Mouse (Mus musculus) Patski (cell line): Measurements from ENCODE around the gene Zfp341. TPM values are rescaled to one million over a fixed set of nuclear protein-coding genes. Genes with fewer than 3 reads are reported as not detected.

Experiments used
- ATAC-seq: fragments of 100-300 bp; one replicate; pipeline ENCODE4 v1.8.0; 2021
- CTCF ChIA-PET: fragments of 350-600 bp; sonication (Branson Sonifier 250); formaldehyde crosslinking; loops from one replicate; lab custom pipeline; 2022; ENCODE audit warnings: inconsistent platforms; lab: Charles Lee
- POLR2A ChIA-PET: fragments of 350-600 bp; sonication (Branson Sonifier 250); formaldehyde crosslinking; loops from one replicate; lab custom pipeline; 2022; ENCODE audit warnings: antibody characterized with exemption, inconsistent platforms; lab: Charles Lee
- DNase-seq: peaks from one replicate; pipeline ENCODE4 v3.0.0-alpha.2; 2011; ENCODE audit warnings: low read depth, low spot score
- H3K27me3 ChIP-seq: fragments of 371-371 bp; one replicate; pipeline ENCODE4 v1.5.1; 2021
- CTCF ChIP-seq: fragments of 100-300 bp; IDR thresholded peaks from one replicate; pipeline ENCODE4 v1.5.1; 2021
- in situ Hi-C: fragments of 300-500 bp; cut with MboI; formaldehyde crosslinking; loops from 3 replicates; pipeline ENCODE4 v1.11.1; 2018; ENCODE audit warnings: low pct_unique_long_range_greater_than_20kb, mixed read lengths
- polyA plus RNA-seq: library from polyadenylated mRNA; unstranded; gene quantifications from one replicate; pipeline ENCODE4 v1.2.3, GENCODE M21; 2021

The Zfp341 gene
- polyA plus RNA-seq, 1 experiment from 2014 or later, result 3.1 TPM

DNA sequence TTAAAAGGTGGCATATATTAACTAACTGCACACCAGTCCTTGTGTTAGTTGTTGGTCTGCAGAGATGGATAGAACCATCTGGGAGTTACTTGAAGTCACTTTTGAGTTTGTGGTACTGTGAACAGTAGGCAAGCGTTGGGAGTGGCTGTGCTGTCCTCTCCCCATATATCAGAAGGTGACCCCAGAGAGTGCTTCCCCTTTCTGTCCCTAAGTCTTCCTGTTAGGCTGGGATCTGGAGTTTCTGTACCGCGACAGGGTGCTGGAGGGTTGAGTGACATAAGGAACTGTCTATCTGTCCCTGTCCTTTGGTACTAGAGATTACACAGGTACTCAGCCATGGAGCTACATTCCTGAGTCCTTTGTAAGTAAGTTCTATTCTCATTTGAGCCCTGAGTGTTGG is 73.7 kb downstream of the Zfp341 start:
- in situ Hi-C loops, result no loop called here
- POLR2A ChIA-PET, result no interaction called here

DNA sequence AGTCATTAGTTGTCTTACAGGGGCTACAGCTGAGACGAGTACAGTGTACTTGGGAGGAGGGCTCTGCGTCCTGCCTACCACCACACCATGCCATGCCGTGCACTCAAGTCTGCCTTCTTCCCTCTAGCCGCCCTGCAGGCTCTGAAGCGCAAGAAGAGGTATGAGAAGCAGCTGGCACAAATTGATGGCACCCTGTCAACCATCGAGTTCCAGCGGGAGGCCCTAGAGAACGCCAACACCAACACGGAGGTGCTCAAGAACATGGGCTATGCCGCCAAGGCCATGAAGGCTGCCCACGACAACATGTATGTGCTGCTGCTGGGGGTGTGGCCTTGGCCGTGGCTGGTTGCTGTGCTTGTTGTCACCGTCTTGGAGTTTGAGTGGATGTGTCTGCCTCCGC is 76.3 kb downstream of the Zfp341 start:
- CTCF ChIA-PET, result interaction anchor here (2.0 kb wide), 1 partner anchor 13 kb away, joined by 5 read pairs; no protein-coding TSS in a partner anchor
- ATAC-seq (no peak), DNase-seq (no peak)

More for the DNA sequence above, 73.7 kb downstream of the Zfp341 start:
- no peak for TF ChIP-seq CTCF
- DNase-seq, result no peak
- H3K27me3 ChIP-seq, result no peaks in the 10 kb centered on the region
- no peak for ATAC-seq
- CTCF ChIA-PET, result no interaction called here

GRCm38 (mm10) chr2:154690959-154691358 is 77.9 kb downstream of the Zfp341 start:
- CTCF ChIA-PET, result no interaction called here
- no peak for ATAC-seq

More for the DNA sequence above, 76.3 kb downstream of the Zfp341 start:
- in situ Hi-C loops, result no loop called here
- no peaks in the 10 kb centered on the region for H3K27me3 ChIP-seq
- TF ChIP-seq CTCF, result no peak
- POLR2A ChIA-PET, result no interaction called here

DNA sequence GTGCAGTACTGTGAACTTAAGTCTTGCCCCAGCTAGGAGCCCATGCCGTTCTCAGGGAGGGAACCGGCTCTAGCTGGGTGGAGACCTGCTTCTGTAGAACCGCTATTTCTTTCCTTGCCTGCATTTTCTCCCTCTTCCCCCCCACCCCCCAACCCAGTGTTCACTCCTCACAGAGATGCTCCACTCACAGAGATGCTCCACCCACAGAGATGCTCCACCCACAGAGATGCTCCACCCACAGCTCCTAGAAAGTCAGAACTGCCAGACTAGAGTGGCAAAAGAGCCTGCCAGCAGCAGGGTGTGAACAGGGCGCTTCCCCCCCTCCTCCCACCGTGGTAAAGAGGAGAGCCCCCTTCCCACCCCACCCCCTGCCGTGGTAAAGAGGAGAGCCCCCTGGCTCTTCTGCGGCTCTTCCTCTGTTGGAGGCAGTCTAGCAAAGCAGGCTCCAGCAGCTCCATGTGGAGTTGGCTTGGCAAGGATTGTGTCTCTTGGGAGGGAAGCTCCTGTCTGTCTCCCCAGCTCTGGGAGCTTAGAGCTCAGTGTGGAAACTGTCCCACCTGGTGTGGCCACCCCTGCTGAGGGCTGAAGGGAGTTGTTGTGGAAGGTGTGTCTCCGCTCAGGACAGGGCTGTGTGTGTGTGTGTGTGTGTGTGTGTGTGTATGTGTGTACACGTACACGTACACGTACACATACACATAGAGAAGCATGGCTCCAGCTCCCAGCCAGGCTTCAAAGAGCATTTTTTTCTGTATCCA is 80.3 kb downstream of the Zfp341 start:
- H3K27me3 ChIP-seq, result no peaks in the 10 kb centered on the region
- no peak for ATAC-seq
- no peak for TF ChIP-seq CTCF
- in situ Hi-C loops, result no loop called here
- POLR2A ChIA-PET, result no interaction called here
- CTCF ChIA-PET, result interaction anchor here (3.1 kb wide), 1 partner anchor 10 kb away, joined by 13 read pairs; no protein-coding TSS in a partner anchor
- DNase-seq, result no peak

More at GRCm38 (mm10) chr2:154690959-154691358, 77.9 kb downstream of the Zfp341 start:
- no peaks in the 10 kb centered on the region for H3K27me3 ChIP-seq
- no peak for TF ChIP-seq CTCF
- in situ Hi-C loops, result no loop called here
- POLR2A ChIA-PET, result no interaction called here
- no peak for DNase-seq

DNA sequence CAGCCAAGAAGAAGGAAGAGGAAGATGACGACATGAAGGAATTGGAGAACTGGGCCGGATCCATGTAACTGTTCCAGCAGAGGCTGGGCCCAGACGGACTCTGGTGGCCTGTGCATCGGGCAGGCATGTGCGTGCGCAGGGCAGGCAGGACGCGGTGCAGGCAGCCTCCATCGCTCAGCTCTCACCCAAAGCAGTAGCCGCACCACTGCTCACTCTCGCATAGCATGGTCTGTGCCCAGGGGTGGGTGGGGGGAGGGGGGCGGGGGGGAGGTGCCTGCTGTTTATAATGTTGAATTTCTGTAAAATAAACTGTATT is 80.8 kb downstream of the Zfp341 start:
- ChIA-PET CTCF (interaction anchor here (0.8 to 3.1 kb wide), 2 partner anchors 9 to 80 kb away, joined by 3 to 13 read pairs; no protein-coding TSS in a partner anchor), POLR2A (no interaction called here)
- ATAC-seq (no peak), DNase-seq (no peak)
- no peak for TF ChIP-seq CTCF
- no peaks in the 10 kb centered on the region for H3K27me3 ChIP-seq
- in situ Hi-C loops, result no loop called here

GRCm38 (mm10) chr2:154695690-154696089 is 82.6 kb downstream of the Zfp341 start:
- no peak for TF ChIP-seq CTCF
- CTCF ChIA-PET, result no interaction called here
- ATAC-seq (no peak), DNase-seq (no peak)
- H3K27me3 ChIP-seq, result no peaks in the 10 kb centered on the region
- POLR2A ChIA-PET, result no interaction called here
- in situ Hi-C loops, result no loop called here

Other genes starting within 250 kb of the Zfp341 start
- 18.1 TPM for gene Cdk5rap1, start 240.3 kb upstream of the Zfp341 start, polyA plus RNA-seq
- gene Snta1, start 205.2 kb upstream of the Zfp341 start, polyA plus RNA-seq, result 30.2 TPM
- 27.2 TPM for gene Cbfa2t2, start 176.8 kb upstream of the Zfp341 start, polyA plus RNA-seq
- gene 1700003F12Rik, start 66.2 kb upstream of the Zfp341 start, polyA plus RNA-seq, result 0.35 TPM
- not detected for gene Actl10, start 61.5 kb upstream of the Zfp341 start, polyA plus RNA-seq
- gene Necab3, start 54.4 kb upstream of the Zfp341 start, polyA plus RNA-seq, result 0.65 TPM
- gene E2f1, start 43.4 kb upstream of the Zfp341 start, polyA plus RNA-seq, result 17.7 TPM
- gene Pxmp4, start 9.6 kb upstream of the Zfp341 start, polyA plus RNA-seq, result 17.0 TPM
- gene 4930519P11Rik, start 140 bp downstream of the Zfp341 start, polyA plus RNA-seq, result 0.13 TPM
- gene Chmp4b, start 38.4 kb downstream of the Zfp341 start, polyA plus RNA-seq, result 239 TPM
- not detected for gene Gm14214, start 156.7 kb downstream of the Zfp341 start, polyA plus RNA-seq
- gene Raly, start 177.8 kb downstream of the Zfp341 start, polyA plus RNA-seq, result 237 TPM
- gene a, start 178.1 kb downstream of the Zfp341 start, polyA plus RNA-seq, result not detected